Mouse (Mus musculus): ENCODE results near the gene Ets2.

DNA sequence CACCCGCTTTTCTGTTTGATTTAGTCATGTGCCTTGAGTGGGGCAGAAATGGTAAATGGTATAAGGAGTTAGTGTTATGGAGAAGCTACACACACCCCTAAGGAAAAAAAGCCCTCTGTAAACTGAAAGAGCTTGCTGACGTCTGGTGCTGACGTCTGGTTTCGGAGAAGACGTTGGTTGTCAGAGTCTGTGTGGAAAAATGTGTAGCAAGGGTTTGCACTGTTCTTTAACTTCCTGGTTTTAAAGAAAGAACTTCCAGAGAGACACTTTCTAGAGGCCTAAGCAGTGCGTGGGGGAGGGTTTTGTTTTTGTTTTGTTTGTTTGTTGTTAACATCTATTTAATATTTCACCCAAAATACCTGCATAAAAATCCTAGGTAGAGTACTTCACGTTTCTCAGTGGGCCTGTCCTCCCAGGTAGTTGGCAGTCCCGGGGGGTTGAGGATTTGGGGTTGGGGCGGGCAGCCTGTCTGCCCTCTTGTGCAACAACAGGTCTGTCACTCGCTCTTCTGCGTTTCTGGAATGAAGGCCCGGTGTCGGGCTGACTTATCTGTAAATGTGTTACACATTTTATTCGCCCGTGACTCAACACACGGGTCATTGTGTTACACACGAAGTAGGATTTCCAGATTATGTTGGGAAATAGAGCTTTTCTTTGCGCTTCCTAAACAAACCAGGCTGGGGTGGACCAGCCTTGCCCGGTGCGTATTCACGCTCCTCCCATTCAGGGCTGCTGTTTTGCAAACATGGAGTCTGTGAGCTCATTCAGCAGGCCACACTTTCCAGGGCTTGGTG is 6.5 kb downstream of the Ets2 start:
- TF ChIP-seq HCFC1 (IDR thresholded peaks at IDR 0.05; ENCODE audit: borderline replicate concordance, insufficient read depth, low read length) = no peak
- no peak for TF ChIP-seq MAFK (IDR thresholded peaks at IDR 0.05; ENCODE audit: insufficient read depth, low read depth, low read length)
- TF ChIP-seq CHD2 (IDR thresholded peaks at IDR 0.05; ENCODE audit: low read depth, low read length) = no peak
- TF ChIP-seq ZC3H11A (IDR thresholded peaks at IDR 0.05; ENCODE audit: borderline replicate concordance, low read depth, low read length) = no peak

All from ES-E14 (cell line).